Mouse (Mus musculus) layer of hippocampus, postnatal 36 days (tissue): ENCODE results near the gene Adamts12. TPM values are rescaled to one million over a fixed set of nuclear protein-coding genes. Genes with fewer than 3 reads are reported as not detected.
A peak's percentile ranks its signal among the peaks of the same experiment; 100 is the strongest.

Experiments used
- DNase-seq, 2 experiments: peaks; one replicate each; pipeline ENCODE4 v3.0.0; 2022
- total RNA-seq, 2 experiments: library from RNA; stranded (reverse); gene quantifications; 2 replicates each; pipeline ENCODE4 v1.2.3; 2021

The Adamts12 gene
- total RNA-seq, 2 experiments from 2014 or later, result 0.47 to 1.1 TPM

DNA sequence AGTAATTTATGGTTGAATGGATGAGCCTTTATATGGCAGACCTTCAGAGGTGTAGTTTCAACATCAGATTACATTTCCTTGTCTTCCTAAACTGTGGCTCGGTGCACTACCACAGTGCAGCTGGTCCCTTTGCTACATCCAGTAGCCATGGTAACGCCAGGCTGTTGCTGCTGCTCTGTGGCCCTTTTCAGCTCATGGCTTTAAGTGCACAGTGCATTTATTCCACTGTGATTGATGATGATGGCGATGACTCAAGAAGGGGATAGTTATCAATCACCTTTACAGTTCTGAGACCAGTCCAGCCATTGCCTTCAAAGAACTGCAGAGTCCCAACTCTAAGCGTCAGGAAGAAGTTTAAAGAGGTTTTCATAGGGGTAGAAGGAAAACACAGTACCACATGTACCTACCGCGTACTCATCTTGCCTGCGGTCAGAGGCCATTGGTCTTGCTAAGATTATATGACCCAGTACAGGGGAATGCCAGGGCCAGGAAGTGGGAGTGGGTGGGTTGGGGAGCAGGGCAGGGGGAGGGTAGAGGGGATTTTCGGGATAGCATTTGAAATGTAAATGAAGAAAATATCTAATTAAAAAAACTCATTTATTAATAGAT, 18.5 kb downstream of the Adamts12 start:
- no peak for DNase-seq

DNA sequence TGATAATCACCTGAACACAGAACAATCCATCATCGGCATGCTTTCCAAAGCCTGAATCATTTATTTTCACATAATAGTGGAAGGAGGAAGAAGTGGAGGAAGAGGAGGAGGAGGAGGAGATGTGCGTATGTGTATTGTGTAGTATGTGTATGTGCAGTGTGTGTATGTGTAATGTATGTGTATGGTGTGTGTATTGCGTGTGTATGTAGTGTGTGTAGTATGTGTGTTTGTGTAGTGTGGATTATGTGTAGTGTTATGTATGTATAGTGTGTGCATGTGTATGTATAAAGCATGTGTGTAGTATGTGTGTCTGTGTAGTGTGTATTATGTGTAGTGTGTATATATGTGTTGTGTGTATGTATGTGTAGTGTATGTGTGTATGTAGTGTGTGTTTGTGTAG, 19.1 kb downstream of the Adamts12 start:
- DNase-seq, result no peak

DNA sequence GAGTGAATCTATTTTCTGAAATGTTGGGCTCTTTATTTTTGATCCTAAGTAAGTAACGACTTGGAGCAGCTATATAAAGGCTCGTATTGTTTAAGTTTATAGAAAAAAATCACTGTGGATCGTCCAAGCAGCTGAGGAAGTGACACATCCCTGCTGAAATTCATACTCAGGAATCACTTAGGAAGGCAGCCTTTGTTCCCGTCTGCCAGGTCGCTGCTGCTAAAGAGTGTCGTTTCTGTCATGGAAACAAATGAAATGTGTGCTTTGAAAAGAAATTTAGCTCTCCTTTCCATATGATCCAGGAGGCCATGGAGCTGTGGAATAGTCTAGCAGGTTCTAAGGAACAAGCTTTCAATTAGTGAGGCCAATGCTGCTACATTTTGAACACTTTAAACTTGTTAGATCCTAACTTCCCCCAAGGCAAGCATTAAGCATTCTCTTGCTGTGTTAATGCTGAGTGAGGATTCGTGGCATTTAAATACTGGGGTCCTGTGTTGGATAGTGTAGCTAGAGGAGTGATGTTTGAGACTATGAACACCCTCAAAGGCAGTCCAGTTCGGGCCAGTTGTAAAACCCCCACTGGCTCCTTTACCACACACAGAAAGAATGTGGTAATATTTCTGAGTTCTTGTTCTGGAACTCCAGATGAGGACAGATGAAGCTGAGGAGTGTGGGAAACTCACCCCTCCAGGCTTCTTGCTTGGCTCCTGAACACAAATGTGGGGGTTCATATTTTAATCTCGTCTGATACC, 19.8 kb downstream of the Adamts12 start:
- DNase-seq, result no peak

DNA sequence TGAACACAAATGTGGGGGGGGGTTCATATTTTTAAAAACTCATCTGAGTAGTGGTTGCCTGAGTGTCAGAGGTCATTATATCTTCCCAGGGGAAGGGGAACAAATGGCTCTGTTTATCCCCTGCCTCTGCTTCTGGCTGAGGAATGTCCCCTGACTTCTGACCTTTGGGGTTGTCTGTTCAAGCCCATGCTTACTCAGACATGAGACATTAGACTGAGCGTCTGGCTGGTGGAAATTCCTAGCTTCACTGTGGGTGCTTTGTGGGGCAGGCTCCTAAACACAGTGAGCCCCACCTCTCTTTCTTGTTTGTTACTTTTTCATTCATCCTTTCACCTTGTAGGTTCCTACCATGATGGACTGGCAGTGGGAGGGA, 20.4 kb downstream of the Adamts12 start:
- no peak for DNase-seq

DNA sequence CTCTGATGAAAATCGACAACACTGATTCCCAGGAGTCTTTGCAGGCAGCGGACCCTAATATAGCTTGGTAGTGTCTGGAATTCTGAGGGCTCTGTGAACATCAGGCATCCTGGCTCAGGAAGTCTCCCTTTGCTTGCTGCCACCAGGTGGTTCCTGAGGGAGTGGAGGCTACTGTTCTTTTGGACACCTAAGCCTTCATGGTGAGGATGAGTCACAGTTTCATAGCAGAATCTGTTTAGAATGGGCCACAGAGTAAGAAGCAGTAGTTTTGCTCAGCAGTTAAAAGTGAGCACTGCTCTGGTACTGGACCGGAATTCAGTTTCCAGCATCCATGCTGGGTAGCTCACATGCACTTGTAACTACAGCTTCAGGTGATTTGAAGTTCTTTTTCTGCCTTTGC, 24.9 kb downstream of the Adamts12 start:
- no peak for DNase-seq

DNA sequence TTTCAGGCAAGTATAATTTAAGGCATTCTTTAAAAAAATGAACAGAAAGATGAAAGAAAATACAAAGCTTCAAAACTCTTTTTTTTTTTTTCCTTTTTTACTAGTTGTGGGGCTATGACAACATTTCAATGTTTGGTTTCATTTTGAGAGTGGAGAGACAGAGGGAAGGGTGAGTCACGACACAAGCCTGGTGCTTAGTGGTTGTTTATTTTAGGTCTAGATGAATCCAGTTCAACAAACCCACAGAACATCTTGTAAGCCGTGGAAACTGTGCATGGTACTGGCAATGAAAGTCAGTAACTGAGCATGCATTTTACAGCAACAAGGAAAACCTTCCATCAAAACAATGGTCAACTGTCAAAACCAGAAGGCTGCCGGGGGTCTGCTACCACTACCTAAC, 31.0 kb downstream of the Adamts12 start:
- DNase-seq, result peak; percentile 9 to 21

DNA sequence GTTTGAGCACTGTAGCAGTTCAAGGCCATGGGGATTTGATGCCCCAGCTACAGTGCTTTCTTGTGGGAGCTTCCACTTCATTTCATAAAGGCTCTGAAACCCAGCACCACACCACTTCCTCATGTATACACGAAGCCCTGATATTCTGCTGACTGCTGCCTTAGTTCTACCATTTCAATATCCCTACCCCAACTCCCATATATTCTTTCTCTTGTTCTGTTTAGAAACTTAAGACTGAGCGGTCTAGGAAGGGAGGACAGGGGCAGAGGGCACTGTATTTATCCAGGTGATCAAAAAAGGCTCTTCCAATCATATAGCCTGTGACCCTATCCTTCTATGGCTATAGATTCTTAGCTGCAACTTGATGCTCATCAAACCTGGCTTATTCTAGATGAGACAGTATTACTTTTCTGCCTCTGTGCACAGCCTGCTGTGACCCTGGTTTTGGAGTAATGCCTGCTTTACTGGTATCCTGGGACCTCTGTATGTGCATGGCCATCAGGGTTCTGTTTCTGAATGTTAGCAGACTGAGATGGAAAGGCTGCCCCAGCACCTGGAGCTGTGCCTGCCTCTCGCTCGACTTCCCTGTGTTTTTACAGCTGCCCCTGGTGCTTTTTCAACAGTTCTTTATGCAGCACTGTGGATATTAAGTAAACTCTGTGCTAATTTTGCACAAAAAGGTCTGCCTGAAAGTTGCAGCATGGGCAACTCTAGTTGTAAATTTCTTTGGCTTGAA, 33.5 kb downstream of the Adamts12 start:
- no peak for DNase-seq

DNA sequence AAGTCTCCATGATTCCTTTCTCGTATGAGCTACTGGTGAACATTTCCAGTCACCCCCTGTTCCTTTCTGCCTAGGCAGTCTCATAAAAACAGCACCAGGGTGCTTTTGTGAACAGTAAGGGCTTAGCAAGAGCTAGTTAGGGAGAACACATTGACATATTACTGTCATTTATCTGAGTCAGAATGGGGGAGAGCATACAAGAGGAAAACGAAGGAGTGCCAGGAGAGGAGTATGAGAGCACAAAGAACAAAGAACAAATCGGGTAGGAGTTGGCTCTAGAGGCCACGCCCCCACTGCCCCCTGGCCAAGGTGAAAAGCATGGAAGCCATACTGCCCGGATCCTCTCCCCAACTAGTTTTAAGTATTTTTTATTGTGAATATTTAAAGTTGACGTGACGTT, 34.4 kb downstream of the Adamts12 start:
- no peak for DNase-seq

DNA sequence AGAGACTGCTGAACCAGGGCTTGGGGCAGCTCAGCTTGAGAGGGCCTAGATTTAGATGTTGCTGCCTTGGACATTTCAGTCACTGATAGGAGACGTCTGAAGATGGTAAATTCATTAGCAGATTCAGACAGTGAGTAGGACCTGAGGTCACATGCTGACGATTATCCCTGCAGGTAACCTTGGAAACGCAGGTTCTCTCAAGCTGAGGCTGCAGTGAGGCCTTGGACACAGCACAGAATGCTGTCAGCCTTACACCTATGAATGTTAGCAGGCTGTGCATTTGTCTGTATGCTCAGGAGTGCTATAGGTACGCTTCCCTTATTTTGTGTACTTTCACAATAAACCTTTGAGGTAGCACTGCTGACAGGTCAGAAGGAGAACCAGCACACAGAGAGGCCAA, 36.3 kb downstream of the Adamts12 start:
- DNase-seq, result no peak

DNA sequence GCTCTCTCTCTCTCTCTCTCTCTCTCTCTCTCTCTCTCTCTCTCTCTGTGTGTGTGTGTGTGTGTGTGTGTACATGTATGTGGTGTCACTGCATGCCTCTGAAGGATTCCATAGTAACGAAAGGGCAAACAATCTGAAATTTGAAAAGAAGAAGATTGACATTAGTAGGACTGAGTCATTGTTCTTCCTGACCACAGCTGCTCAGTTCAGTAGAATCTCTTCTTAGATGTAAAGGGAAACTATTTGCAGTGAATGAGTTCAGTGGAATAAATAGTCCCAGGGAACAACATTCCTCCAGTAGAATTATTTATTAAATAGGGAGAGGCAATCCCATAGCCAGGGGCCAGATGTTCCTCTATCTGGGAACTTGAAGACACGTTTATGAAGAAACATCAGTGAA, 40.5 kb downstream of the Adamts12 start:
- no peak for DNase-seq

DNA sequence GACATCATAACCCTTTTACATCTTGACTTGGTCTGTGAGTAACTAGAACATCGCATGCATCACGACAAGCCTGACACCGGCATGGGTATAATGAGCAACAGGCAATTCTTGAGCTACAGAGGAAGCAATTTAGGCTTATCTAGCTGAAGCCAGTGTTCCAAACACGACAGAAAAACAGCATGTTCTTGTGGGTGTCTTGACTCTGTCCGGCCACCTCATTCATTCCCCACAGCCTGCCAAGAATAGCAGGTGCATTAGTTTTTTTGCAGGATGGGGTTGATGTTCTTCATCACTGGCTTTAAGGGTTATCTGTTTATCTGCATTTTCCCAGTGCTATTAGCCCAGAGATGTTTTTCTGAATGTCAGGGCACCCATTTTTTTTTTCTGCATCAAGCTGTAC, 42.8 kb downstream of the Adamts12 start:
- no peak for DNase-seq

DNA sequence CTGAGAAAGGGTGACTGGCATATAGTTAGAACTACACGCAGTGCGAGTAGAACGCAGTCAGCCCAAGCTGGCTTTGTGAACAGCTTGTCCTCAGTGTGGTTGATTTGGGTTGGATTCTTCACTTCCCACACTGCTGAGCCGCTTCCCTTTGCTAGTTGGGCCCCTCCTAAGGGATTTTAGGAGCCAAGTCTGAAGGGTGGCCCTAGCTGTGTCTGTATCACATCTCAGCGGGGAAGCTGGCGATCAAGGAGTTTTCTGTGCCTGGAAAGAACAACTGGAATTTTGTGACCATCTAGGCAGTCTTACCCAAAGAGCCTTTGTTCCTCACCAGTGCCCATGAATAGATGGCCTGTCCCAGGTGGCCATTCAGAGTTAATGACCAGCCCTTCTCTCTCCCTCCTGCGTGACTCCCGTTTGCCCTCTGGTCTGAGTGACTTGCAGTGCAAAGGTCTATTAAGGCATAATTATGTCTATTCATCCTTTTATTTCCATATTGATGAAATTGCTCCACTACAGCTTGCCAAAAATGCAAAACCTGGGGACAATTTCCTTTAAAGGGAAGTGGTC, 50.1 kb downstream of the Adamts12 start:
- DNase-seq, result no peak

DNA sequence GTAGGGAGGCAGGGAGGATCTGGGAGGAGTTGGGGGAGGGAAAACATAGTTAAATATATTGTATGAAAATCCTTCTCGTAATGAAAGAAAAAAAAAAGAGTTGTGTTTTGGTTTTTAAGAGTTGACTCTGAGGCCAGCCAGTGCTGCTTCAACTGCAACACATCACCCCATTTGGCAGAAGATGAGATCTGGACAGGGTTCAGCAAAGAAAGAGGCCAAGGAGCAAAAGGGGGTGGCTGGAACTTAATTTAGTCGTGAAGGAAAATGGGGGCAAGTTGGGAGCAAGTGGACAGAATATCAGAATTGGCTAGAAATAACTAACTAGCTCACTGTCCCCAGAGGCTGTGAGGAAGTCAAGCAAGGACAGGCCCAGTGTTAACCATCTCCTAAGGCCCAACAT, 51.7 kb downstream of the Adamts12 start:
- no peak for DNase-seq

DNA sequence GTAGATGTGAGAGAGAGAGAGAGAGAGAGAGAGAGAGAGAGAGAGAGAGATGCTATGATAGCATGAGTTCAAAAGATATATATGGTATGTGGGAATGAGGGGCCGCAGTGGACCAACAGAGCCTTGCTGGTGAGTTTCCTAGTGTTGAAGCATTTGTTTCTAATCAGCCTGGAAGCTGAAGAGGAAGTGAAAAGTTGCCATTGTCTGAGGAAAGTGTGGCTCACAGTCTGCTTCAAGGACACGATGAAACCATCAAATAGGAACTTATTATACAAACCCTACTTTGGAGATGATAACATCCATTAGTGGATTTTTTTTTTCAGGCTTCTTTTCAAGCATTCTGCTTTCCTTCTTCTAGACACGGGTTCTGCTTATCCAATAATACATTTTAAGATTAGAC, 52.3 kb downstream of the Adamts12 start:
- DNase-seq, result no peak

DNA sequence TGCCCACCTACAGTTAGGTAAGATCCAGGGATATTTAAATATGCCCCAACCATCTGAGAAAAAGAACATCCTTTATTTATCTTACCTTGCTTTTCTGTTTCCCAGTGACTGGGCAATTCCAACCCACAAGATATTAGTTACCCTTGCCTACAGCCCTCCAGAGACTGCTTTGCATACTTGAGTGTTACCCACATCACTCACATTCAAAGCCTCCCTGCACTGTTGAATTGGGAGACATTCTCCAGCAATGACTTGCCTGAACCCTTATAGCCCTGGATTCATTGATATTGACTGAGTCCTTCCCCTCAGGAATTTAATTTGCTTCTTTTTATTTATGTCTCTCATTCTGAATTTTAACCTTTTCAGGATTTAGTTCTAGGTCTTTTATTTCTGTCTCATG, 53.8 kb downstream of the Adamts12 start:
- no peak for DNase-seq

DNA sequence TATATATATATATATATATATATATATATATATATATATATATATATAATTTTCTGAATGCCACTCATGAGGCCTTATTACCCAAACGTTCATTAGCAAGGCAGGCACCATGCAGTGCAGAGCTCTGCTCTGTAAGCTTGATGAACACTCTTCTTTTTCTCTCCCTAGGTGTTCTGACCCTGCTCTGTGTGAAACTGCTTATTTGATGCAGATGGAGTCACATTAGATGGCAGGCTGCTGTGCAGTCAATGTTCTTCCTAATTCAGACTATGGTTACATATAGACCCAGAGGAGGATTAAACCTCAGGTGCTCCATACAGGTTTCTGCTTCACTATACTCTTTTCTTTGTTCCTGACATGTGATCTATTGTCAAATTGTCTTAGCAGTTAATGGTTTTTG, 57.1 kb downstream of the Adamts12 start:
- no peak for DNase-seq

DNA sequence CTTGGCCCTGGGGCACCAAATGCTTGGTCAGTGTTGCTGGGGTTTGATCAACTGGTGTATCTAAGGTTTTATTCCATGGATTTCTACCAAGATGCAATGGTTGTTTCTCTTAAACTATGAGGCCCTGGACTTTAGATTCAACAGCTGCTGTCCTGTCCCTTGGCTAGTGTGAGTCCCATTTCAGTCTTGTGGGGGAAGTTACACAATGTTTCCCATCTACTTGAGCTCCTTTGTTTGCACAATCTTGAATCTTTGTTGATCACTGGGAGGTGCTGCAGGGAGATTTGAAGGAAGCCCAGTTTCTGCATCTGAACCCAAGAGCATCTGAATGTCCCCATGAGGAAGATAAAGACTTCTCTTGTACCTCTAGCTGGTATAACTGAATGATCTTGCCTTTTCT, 60.8 kb downstream of the Adamts12 start:
- no peak for DNase-seq

DNA sequence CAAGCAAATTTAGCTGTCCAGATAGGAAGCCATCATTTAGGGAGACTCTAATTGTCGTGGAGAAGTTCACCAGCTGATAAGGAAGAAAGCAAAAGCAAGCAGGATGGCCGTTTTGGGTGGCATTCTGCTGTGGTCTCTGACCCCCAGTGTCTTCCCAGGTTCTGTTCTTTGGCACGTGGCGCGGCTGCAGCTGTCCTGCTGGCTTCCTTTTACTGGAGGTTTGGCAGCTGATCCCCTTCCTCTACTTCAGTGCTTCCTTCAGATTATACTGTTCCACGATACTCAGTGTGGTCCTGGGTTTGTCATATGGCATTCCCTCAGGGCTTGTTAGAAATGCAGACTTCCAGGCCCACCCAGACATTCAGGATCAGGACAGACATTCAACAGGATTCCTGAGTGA, 63.9 kb downstream of the Adamts12 start:
- no peak for DNase-seq

DNA sequence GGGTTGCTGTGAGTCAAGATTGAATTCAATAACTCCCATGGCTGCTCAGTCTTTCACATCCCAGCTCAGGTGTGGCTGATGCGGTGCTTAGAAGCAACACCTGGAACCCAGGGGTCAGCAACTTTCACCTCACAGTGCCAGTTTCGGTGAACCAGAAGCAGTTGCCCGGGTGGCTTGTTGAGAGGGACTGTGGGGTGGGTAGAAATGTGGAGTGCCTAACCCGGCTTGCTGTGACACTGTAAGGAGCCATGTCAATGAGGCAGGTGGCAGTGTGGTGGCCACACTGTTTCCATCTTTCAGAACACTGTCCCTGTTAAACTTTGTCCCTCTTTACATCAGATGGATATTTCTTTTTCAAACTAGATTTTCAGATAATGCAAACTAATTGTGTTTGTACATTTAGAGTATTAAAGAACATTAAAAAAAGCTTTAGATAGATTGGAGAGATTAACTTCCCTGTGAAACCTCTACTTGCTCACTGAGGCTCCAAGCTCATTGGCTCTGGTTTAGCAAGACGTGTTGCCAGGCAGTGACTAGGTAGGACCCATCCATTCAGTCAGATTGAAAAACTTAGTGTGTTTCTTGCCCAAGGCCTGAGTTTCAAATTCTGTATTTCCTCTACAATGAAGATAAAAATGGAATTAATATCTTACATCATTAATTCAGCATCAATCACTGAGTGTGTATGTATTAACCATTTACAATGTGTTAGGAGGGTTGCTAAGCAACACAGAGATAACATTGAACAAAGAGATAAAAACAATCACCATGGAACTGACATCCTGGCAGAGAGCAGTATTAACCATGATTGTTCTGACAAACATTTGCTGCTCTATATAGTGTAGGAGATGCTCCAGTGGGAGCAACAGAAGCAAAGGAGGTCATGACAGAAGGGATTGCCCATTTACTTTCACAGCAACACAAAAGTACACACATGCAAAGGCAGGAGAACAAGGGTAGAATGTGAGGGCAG, 68.3 kb downstream of the Adamts12 start:
- DNase-seq, result no peak

DNA sequence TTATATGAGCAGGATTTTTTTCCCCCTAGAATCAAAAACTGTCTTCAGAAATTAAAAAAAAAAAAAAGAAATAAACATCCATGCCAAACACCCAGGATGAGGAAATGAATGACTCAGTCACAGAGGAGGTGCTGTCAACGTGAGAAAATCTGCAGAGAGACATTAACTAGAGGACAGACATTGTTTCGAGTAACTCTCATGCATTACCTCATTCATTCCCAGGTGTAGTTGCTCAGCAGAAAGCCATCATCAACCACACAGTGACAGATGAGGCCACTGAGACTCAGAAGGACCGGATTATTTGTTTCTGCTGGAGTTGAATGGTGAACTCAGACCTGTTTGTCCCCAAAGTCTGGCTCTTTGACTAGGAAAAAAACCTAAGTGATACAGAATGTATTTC, 81.0 kb downstream of the Adamts12 start:
- no peak for DNase-seq

DNA sequence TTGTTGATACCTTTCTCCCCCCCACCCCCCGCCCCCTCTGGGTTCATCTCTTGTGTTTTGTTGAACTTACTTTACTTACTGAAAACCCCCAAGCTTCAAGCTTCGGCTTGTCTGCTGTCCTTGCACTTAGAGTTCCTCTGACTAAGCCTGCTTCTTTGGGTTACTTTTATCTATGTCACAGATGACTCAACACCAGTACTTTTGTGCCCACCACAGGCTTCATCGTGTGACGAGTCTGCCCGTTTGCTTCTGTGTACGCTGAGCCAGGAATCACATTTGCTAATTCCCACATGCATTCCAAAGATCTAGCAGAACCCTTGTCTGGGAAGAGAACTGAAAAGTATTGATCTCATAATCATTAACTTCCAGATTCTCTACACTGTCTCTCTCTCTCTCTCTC, 94.8 kb downstream of the Adamts12 start:
- DNase-seq, result no peak

DNA sequence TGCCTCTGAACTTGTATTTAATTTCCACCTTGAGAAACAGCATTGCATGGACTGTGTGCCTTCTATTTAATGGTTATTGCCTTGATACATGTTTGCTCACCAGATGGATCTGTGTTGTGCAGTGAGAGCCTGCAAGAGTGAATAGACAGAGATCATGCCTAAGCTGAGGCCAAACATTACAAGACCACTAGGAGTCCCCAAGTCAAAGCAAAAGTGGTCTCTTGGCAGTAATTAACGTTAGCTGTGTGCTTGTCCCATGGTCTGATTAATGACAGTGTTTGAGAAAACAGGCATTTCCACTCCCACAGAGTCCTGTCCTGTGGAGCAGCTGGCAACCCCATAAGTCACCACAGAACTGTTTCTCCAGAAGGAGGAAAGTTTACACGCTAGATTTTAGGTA, 96.2 kb downstream of the Adamts12 start:
- no peak for DNase-seq
